Mouse (Mus musculus) right cerebral cortex, postnatal 10 days (tissue): ENCODE data around the gene Shisal1.

Source experiments
- DNase-seq, 2 experiments: peaks; one replicate each; pipeline ENCODE4 v3.0.0; 2021; ENCODE audit warnings: low spot score in 2 of 2

The Shisal1 gene

DNA sequence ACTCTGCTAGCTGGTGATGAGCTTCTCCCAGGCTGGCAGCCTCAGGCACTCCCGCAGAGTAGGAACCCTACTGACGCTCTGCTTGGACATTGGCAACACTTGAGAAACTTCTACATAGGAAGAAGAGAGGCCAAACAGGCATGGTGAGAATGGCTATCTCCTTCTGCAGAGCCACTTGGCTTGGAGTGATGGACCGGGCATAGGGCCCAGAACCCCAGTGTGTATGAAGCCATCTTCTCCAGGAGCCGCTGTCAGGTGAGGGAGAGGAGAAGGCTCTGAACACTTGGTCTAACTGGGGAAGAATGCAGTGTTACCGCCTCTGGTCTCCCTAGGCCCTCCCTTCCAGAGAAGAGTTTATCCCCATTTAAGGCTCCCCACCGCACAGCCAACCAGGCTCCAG, 19.3 kb downstream of the Shisal1 start:
- DNase-seq: no peak

GRCm38 (mm10) chr15:84425733-84426132, 21.2 kb downstream of the Shisal1 start:
- DNase-seq: no peak

- DNase-seq: no peak
These were observed 23.1 kb downstream of the Shisal1 start for GRCm38 (mm10) chr15:84423781-84424180.

DNA sequence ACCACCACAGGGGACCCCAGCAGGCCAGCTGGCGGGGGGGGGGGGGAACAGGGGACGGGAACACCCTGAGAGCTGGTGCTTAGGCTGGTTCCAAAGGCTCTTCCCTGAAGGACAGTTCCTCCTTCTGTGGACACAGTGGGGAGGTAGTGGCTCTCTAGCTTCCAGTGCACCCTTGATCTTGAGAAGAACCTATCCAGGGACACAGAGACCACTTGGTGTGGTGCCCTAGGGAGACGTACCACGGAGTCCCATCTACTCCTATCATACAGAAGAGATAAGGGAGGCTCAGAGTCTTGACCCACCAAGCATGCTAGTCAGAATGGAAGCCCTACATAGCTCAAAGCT, 28.7 kb downstream of the Shisal1 start:
- no peak for DNase-seq

DNA sequence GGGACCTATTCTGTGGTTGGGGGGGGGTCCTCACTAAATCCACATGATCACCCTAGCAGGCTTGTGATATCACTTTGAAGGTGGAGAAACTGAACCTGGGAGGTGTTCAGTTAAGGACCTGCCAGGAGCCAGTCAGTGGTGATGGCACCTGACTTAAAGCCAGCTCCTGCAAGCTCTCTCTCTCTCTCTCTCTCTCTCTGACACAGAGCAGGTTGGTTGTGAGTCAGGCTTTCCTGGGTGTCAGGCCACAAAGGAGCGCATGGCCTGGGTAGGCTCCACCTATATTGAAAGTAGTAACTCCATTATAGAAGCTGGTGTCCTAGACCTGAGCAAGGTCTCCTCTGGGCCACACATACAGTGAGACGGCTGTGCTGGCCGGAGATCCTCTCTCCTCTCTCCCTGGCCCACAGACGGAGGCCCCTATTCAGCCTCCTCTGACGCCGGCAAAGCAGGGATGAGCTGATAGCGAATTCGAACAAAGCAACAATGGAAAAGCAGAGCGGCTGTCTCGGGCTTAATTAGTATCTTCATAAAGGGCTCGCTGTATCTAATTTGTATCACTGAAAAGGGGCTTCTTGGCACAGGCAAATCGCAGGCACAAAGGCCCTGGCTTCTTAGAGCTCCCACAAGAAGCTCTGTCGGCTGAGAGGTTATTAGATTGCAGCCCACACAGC, 29.2 kb downstream of the Shisal1 start:
- peak; percentile 50 to 63 for DNase-seq

DNA sequence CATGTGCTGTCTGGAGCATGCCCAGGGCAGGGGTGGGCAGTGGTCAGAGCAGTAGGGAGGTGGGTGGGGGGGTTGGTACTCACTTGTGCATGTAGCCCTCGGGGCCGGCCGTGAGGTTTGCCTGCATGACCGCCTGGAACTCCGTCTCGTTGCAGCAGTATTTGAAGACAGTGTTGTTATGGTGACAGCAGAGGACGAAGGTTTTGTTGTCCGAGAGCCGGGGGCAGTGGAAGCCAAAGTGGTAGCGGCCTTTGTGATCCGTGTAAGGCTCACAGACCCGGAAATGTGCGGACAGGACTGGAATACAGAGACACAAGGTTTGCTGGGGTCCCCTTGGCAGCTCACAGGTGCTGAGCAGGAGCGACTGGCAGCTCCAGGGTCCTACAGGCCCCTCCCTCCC, 29.9 kb downstream of the Shisal1 start:
- DNase-seq: no peak

GRCm38 (mm10) chr15:84414040-84414848, 32.7 kb downstream of the Shisal1 start:
- peak; percentile 85 to 91 for DNase-seq

DNA sequence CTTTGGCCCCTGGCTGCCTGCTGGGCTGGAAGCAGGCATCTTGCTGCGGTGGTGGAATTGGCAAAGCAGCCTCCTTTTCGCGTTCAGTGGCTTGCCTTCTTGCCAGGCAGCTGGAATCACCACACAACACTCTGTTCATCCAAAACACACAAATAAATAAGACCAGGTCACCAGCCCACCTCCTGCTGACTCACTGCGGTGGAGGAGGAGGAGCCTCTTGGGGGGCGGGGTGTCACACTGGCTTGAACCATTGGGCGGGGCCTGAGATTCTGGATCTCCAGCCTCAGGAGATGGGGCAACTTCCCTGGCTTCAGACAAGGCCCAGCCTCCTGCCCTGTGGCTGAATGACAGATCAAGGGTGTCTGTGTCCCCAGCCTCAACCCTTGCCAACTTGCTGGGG, 34.5 kb downstream of the Shisal1 start:
- peak; percentile 50 to 59 for DNase-seq

- DNase-seq: no peak
These were observed 36.8 kb downstream of the Shisal1 start for GRCm38 (mm10) chr15:84410052-84410451.

- DNase-seq: peak; percentile 75
These were observed 38.3 kb downstream of the Shisal1 start for GRCm38 (mm10) chr15:84408576-84408975.

DNA sequence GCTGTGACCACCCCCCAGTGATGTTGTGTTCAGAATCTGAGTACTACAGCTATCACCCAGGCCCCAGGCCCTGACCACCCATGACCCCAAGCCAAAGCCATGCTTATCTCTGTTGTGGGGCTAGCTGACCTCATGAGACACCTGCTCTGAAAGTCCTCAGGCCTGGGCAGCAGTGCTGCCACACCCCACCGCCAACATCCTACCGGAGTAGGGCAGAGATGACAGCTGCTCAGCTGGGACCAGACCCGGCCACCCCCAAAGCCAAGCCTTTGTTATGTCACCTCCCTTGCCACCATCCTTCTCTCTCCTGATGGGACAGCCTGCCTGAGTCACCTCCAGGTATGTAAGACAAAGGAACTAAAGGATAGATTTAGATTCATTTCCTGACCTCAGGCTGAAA, 41.1 kb downstream of the Shisal1 start:
- DNase-seq: no peak

GRCm38 (mm10) chr15:84403454-84404113, 43.3 kb downstream of the Shisal1 start:
- peak; percentile 51 to 60 for DNase-seq

- DNase-seq: no peak
These were observed 48.3 kb downstream of the Shisal1 start for GRCm38 (mm10) chr15:84398617-84399016.

- DNase-seq: no peak
These were observed 49.2 kb downstream of the Shisal1 start for GRCm38 (mm10) chr15:84397663-84398169.

DNA sequence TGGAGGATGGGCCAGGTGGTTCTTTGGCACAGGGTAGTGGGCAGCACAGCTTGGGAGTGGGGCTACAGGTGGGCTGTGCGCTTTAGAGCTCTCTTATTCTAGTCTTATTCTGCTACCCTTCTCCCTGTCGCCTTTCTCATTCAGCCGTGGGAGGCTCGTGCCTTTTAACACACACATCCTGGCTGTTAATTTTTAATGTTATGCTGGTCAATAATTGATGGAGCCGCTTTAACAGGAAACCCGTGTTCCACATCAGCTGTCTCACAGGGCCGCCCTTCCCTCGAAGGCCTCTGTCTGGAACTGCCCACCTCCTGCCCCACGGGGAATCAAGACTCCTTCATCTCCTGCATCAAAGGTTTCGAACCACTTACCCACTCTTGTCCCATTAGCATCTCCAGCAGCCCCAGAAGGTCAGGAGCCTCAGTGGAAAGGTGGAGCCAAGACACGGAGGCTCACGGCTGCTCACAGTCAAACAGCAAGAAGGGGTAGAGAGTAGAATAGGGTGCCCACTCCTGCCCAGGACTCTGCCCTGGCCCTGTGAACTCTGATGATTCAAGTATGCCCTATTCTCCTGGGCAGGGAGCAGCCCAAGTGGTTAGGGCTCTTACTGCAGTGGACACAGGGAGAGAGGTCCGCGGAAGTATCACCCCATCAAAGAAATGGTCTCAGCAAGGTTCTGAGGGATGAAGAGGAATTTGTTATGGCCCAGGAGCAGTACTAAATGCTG, 51.4 kb downstream of the Shisal1 start:
- DNase-seq: no peak

- DNase-seq: no peak
These were observed 53.6 kb downstream of the Shisal1 start for GRCm38 (mm10) chr15:84393341-84393740.

GRCm38 (mm10) chr15:84392840-84393239, 54.1 kb downstream of the Shisal1 start:
- DNase-seq: no peak

- DNase-seq: no peak
These were observed 54.8 kb downstream of the Shisal1 start for GRCm38 (mm10) chr15:84392131-84392530.

- no peak for DNase-seq
These were observed 58.2 kb downstream of the Shisal1 start for GRCm38 (mm10) chr15:84388698-84389131.

DNA sequence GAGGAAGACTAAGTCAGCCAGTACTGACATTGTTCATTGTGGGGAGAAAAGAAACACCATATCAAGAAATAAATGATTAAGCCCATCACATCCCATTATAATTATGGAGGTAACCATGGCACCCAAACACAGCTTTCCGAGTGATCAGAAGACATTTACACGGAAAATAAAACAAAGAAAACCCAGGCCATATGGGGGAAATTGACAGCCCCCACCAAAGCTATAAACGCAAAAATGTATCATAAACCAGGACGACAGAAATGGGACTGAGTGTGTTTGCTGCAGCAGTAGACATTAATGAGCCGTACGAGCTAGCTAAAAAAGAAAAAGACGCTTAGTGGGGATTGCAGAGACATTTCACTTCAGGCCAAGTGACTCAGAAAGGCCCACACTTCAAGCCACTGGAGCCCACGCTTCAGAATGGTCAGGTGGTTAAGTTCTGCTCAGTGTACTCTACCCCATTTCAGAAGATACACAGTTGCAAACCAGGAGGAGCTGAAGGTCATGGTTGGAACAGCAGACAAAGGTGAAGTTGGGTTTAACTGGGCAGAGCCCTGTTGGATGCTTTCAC, 60.8 kb downstream of the Shisal1 start:
- no peak for DNase-seq

DNA sequence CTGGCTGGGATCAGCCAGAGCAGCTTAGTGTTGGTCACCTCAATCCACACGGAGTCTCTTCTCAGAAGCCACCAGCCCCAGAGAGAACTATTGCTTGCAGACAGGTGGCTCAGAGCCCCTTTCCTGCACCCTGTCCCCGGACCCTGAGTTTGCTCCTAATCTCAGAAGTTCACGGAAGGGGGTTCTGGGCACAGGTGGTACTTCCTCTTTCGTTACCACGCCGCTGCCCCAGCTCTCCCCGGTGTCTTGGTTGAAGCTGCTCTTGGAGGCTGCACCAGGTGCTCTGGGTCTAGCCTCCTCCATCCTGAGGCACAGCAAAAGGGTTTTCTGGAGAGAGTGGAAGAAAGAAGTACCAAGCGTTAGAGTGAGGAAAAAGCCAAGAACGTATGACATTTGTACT, 62.8 kb downstream of the Shisal1 start:
- no peak for DNase-seq

- DNase-seq: no peak
These were observed 66.7 kb downstream of the Shisal1 start for GRCm38 (mm10) chr15:84380181-84380580.
